14 mouse cellular contexts compared by ENCODE assay signal in genomic region chr6:51457283-51457682, GRCm38 (mm10).
"Had no signal": no experiment of that assay in that cellular context is flagged by ENCODE, and none has a peak within 500 bp of the region (broad histone marks: within the 10 kb centered on the region; RNA-seq: fewer than 3 reads in every experiment).

No protein-coding gene starts in this region.

- H3K27ac ChIP-seq: kidney, postnatal 0 days; layer of hippocampus, adult 2 months; limb, embryonic 15.5 days; liver, embryonic 12.5 days; midbrain, embryonic 13.5 days; neural tube, embryonic 13.5 days; stomach, postnatal 0 days had no signal

- DNase-seq: kidney, adult 9 months; kidney, postnatal 36 days; left cerebral cortex, postnatal 4 days; right cerebral cortex, adult 18-20 months; right cerebral cortex, postnatal 25 days; thymus, postnatal 4 days had no signal

- ATAC-seq: liver, embryonic 12.5 days; midbrain, embryonic 13.5 days had no signal

- H3K9ac ChIP-seq: limb, embryonic 15.5 days; liver, embryonic 12.5 days; lung, embryonic 14.5 days; midbrain, embryonic 13.5 days; neural tube, embryonic 13.5 days had no signal

- H3K4me2 ChIP-seq: limb, embryonic 15.5 days; liver, embryonic 12.5 days; lung, embryonic 14.5 days; midbrain, embryonic 13.5 days; neural tube, embryonic 13.5 days had no signal

- H3K27me3 ChIP-seq: limb, embryonic 15.5 days; liver, embryonic 12.5 days; midbrain, embryonic 13.5 days; neural tube, embryonic 13.5 days had no signal

- H3K4me3 ChIP-seq: layer of hippocampus, adult 2 months; limb, embryonic 15.5 days; liver, embryonic 12.5 days; midbrain, embryonic 13.5 days; neural tube, embryonic 13.5 days had no signal

- H3K9me3 ChIP-seq: limb, embryonic 15.5 days; liver, embryonic 12.5 days; midbrain, embryonic 13.5 days; neural tube, embryonic 13.5 days had no signal

- H3K4me1 ChIP-seq: midbrain, embryonic 13.5 days had no signal
